Mouse (Mus musculus) kidney, postnatal 0 days (tissue): ENCODE measurements around the gene Pbx1. TPM values are rescaled to one million over a fixed set of nuclear protein-coding genes. Genes with fewer than 3 reads are reported as not detected.

Experiments
- ATAC-seq: fragments of 200-750 bp; cut with Nextera tagmentation; replicated peaks from 2 replicates; pipeline ENCODE4 v1.8.0; 2017; ENCODE audit warnings: low read depth, moderate number of reproducible peaks, moderate TSS enrichment, moderate library complexity; ENCODE audit not compliant: low FRiP score
- DNase-seq: peaks from one replicate; pipeline ENCODE4 v3.0.0-alpha.2; 2016; ENCODE audit warnings: low spot score
- H3K27ac ChIP-seq: fragments of 300-500 bp; sonication (generic); 2 replicates; pipeline ENCODE4 v1.5.1; 2014; ENCODE audit warnings: mild to moderate bottlenecking
- H3K27me3 ChIP-seq: fragments of 300-500 bp; sonication (generic); 2 replicates; pipeline ENCODE4 v1.6.1; 2014; ENCODE audit warnings: low read length, mixed read lengths; ENCODE audit not compliant: insufficient read depth
- H3K36me3 ChIP-seq: fragments of 300-500 bp; sonication (generic); 2 replicates; pipeline ENCODE4 v1.6.1; 2014; ENCODE audit warnings: low read length, mixed read lengths; ENCODE audit not compliant: insufficient read depth
- H3K4me1 ChIP-seq: fragments of 300-500 bp; sonication (generic); replicated peaks from 2 replicates; pipeline ENCODE4 v1.6.1; 2014; ENCODE audit warnings: antibody characterized with exemption, low read length, mixed read lengths; ENCODE audit not compliant: insufficient read depth
- H3K4me2 ChIP-seq: fragments of 300-500 bp; sonication (generic); 2 replicates; pipeline ENCODE4 v1.6.1; 2014; ENCODE audit warnings: mild to moderate bottlenecking, low read length, moderate library complexity, mixed read lengths
- H3K4me3 ChIP-seq: fragments of 300-500 bp; sonication (generic); replicated peaks from 2 replicates; pipeline ENCODE4 v1.5.1; 2014; ENCODE audit warnings: low read depth, low read length
- H3K9ac ChIP-seq: fragments of 300-500 bp; sonication (generic); 2 replicates; pipeline ENCODE4 v1.6.1; 2014; ENCODE audit warnings: low read depth, low read length
- H3K9me3 ChIP-seq: fragments of 300-500 bp; sonication (generic); replicated peaks from 2 replicates; pipeline ENCODE4 v1.6.1; 2016; ENCODE audit warnings: low read length, inconsistent platforms, mixed read lengths
- CTCF ChIP-seq: IDR thresholded peaks from 2 replicates; pipeline ENCODE4 v1.5.1; 2016; ENCODE audit warnings: antibody characterized with exemption, low read depth, mild to moderate bottlenecking, moderate library complexity
- whole genome bisulfite sequencing: fragments of 180-500 bp; shearing (Covaris S2); extraction: QIAGEN DNeasy Blood & Tissue Kit; methylation state at CpG from one replicate; pipeline ENCODE4 v1.1.7; 2014; 5-methylcytosine and 5-hydroxymethylcytosine counted together
- polyA plus RNA-seq: library from polyadenylated mRNA; unstranded; fragments of >200 nt; fragmentation: Nextera tagmentation; extraction: Ambion mirVana; gene quantifications from 2 replicates; pipeline ENCODE4 v1.2.1, GENCODE M21; 2015

Gene Pbx1
- polyA plus RNA-seq, 1 experiment from 2014 or later: 55.7 TPM

DNA sequence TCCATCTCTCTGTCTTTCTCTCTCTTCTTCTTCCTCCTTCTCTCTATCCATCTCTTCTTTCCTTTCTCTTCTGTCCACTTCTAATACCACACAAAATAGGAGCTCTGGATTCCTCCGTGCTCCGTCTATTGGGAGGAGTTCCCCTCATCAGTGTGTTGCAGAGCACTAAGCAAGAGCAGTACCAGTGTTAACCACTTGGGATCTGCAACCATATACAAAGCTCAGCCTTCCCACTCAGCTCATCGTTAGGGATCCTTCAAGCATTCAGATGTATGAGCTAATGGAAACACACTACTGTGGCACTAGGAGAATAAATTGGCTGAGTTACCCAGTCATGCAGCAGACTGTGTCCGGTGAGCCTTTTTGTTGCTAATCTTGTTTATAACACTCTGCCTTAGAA, 314.7 kb downstream of the Pbx1 start:
- TF ChIP-seq CTCF: no peak
- Histone ChIP-seq H3K4me2 (no peak overlapping the region), H3K4me3 (no peak overlapping the region), H3K9me3 (no peaks in the 10 kb centered on the region), H3K36me3 (no peaks in the 10 kb centered on the region), H3K27me3 (no peaks in the 10 kb centered on the region), H3K27ac (no peak overlapping the region), H3K4me1 (no peaks in the 10 kb centered on the region), H3K9ac (no peak overlapping the region)
- no peak for ATAC-seq
- 86% methylated on average over 4 of the region's 4 CpGs for WGBS
- no peak for DNase-seq

DNA sequence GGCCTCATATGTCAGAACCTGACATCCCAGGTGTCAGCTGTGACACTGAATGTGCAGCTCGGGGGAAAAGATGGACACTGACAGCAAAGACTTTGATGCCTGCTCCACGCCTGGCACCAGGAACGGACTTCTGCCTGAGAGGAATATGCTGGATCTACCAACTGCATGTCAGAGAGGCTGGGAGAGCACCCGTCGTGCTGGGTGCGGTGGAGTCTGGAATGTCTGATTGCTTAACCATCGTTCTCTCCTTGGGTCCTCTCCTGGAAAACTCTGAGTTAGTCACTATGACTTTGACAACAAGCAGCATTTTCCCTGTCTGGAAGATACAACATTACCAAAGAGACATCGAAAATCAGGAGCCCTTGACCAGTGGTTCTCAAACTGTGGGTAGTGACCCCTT, 322.3 kb downstream of the Pbx1 start:
- Histone ChIP-seq H3K4me1 (no peaks in the 10 kb centered on the region), H3K9ac (no peak overlapping the region), H3K9me3 (no peaks in the 10 kb centered on the region), H3K27ac (no peak overlapping the region), H3K36me3 (no peaks in the 10 kb centered on the region), H3K27me3 (no peaks in the 10 kb centered on the region), H3K4me3 (no peak overlapping the region), H3K4me2 (no peak overlapping the region)
- no peak for DNase-seq
- 84% methylated on average over 8 of the region's 8 CpGs for WGBS
- no peak for TF ChIP-seq CTCF
- no peak for ATAC-seq

DNA sequence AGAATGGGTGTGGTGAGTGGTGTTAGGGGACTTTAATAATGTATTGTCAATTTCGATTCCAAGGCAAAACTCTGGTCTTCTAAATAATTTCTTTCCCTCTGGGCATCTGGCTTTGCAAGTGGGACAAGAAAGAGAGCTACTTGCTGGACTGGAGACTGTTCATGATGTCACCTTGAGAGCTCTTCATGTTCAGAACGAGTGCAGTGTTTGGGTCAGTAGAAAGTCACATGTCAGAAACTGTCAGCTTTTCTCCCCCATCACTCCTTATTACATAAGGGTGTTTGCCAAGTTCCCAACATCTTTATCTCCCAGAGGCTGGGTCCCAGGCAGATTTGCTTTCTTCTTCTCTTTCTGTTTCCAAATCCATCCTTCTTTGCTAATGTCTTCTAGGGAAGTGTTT, 328.2 kb downstream of the Pbx1 start:
- no peaks in the 10 kb centered on the region for H3K27me3 ChIP-seq
- no peak for TF ChIP-seq CTCF
- no peaks in the 10 kb centered on the region for H3K36me3 ChIP-seq
- H3K4me1 ChIP-seq: no peaks in the 10 kb centered on the region
- no peak overlapping the region for H3K4me3 ChIP-seq
- H3K4me2 ChIP-seq: no peak overlapping the region
- no peak overlapping the region for H3K9ac ChIP-seq
- H3K9me3 ChIP-seq: no peaks in the 10 kb centered on the region
- ATAC-seq (no peak), DNase-seq (no peak)
- 65% methylated on average over 2 of the region's 2 CpGs for WGBS
- H3K27ac ChIP-seq: no peak overlapping the region

DNA sequence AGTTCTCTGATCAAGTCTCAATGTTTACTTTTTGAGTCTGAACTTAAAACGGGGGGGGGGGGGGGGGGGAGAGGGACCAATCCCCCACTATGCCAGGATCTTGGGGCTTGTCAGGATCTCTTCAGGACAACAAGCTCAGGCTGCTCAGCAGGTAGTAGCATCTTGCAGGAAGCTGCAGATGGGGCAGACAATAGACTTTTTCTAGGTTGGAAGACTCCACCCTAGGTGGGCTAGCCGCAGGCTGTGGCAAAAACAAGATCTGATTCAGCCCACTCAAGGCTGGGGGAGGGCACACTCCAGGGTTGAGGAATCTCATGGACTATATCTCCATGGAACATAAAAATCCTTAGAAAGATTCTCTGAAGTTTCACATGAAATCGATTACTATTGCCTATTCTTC, 330.6 kb downstream of the Pbx1 start:
- no peak for ATAC-seq
- Histone ChIP-seq H3K27me3 (no peaks in the 10 kb centered on the region), H3K36me3 (no peaks in the 10 kb centered on the region), H3K27ac (no peak overlapping the region), H3K4me2 (no peak overlapping the region), H3K9me3 (no peaks in the 10 kb centered on the region), H3K9ac (no peak overlapping the region), H3K4me3 (no peak overlapping the region), H3K4me1 (no peaks in the 10 kb centered on the region)
- TF ChIP-seq CTCF: no peak
- DNase-seq: no peak
- 71% methylated on average over 3 of the region's 3 CpGs for WGBS

DNA sequence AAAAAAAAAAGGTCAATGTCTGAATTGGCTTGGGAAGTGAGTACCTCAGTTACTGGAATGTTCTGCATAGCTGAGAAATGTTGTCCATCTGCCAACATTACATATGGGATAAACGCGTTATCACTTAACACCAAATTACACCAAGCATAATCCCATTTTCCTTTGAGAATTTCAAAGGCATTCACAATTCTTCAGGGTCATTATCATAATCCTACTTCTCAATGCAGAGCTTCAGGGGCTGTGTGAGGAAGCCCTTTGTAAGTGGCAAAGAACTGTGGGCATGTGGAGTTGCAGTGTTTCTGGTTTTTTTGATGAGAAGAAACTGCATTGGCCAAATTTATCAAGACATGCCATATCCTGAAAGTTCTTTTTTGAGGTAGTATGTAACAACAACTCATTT, 333.3 kb downstream of the Pbx1 start:
- no peak for TF ChIP-seq CTCF
- 95% methylated on average over 2 of the region's 2 CpGs for WGBS
- ATAC-seq: no peak

DNA sequence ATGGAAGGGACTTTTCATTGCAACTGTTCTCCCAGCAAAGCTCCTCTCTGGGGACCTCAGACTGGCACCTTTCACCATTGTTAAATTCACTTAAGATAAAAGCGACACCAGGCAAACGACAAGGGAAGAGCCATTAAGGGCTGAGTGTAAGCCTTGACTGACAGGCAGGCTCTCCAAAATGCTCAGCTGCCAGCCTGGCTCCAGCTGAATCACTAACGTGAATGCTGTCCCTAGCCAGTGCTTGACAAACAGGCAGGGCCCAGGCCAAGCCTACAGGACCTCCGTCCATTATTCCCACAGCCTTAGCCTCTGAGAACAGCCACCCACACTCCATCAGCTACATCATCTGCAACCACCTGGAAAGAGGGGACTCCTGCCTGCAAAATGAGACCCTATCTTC, 337.4 kb downstream of the Pbx1 start:
- no peak for DNase-seq
- 46% methylated on average over 4 of the region's 4 CpGs for WGBS

More for the DNA sequence above, 333.3 kb downstream of the Pbx1 start:
- no peaks in the 10 kb centered on the region for H3K36me3 ChIP-seq
- H3K4me2 ChIP-seq: no peak overlapping the region
- H3K27ac ChIP-seq: no peak overlapping the region
- DNase-seq: no peak
- H3K9me3 ChIP-seq: no peaks in the 10 kb centered on the region
- H3K9ac ChIP-seq: no peak overlapping the region
- no peaks in the 10 kb centered on the region for H3K27me3 ChIP-seq
- no peak overlapping the region for H3K4me3 ChIP-seq
- H3K4me1 ChIP-seq: no peaks in the 10 kb centered on the region

DNA sequence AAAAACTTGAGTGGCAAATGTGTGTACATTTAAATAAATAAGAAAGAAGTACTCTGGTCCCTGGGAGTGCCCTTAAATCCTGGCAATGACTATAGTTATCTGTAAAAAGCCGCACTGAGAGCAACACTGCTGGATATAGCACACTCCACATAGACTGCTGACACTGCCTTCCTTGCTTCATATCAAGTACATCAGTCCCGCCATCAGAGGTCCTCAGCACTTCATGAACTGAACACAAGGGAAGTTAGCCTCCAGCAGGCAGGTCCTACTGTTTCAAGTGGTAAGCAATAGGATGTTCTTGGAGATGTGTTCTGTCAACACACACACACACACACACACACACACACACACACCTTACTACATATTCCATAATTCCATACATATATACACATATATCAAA, 339.0 kb downstream of the Pbx1 start:
- H3K36me3 ChIP-seq: no peaks in the 10 kb centered on the region
- H3K9me3 ChIP-seq: no peaks in the 10 kb centered on the region
- H3K27me3 ChIP-seq: no peaks in the 10 kb centered on the region
- DNase-seq (peak; percentile 65), ATAC-seq (no peak)
- WGBS: 90% methylated on average over 2 of the region's 2 CpGs
- no peak overlapping the region for H3K27ac ChIP-seq
- H3K4me2 ChIP-seq: no peak overlapping the region
- TF ChIP-seq CTCF: peak; percentile 68
- H3K9ac ChIP-seq: no peak overlapping the region
- H3K4me3 ChIP-seq: no peak overlapping the region
- no peaks in the 10 kb centered on the region for H3K4me1 ChIP-seq

More for the DNA sequence above, 337.4 kb downstream of the Pbx1 start:
- Histone ChIP-seq H3K27ac (no peak overlapping the region), H3K4me3 (no peak overlapping the region), H3K4me1 (no peaks in the 10 kb centered on the region), H3K36me3 (no peaks in the 10 kb centered on the region), H3K9ac (no peak overlapping the region), H3K27me3 (no peaks in the 10 kb centered on the region), H3K4me2 (no peak overlapping the region), H3K9me3 (no peaks in the 10 kb centered on the region)
- TF ChIP-seq CTCF: no peak
- ATAC-seq: no peak
